Mouse (Mus musculus) kidney, embryonic 16.5 days (tissue): Measurements from ENCODE around the gene Gm44973. TPM values are rescaled to one million over a fixed set of nuclear protein-coding genes. Genes with fewer than 3 reads are reported as not detected.

Experiments
- ATAC-seq: fragments of 200-750 bp; cut with Nextera tagmentation; 2 replicates; pipeline ENCODE4 v1.8.0; 2017; ENCODE audit warnings: moderate TSS enrichment; ENCODE audit not compliant: low FRiP score, low TSS enrichment
- H3K27ac ChIP-seq: fragments of 300-500 bp; sonication (generic); 2 replicates; pipeline ENCODE4 v1.5.1; 2014; ENCODE audit warnings: low read length
- H3K27me3 ChIP-seq: fragments of 300-500 bp; sonication (generic); 2 replicates; pipeline ENCODE4 v1.6.1; 2014; ENCODE audit warnings: low read length, control low read depth, mixed read lengths; ENCODE audit not compliant: insufficient read depth
- H3K36me3 ChIP-seq: fragments of 300-500 bp; sonication (generic); 2 replicates; pipeline ENCODE4 v1.6.1; 2014; ENCODE audit warnings: low read length, control low read depth, mixed read lengths; ENCODE audit not compliant: insufficient read depth
- H3K4me1 ChIP-seq: fragments of 300-500 bp; sonication (generic); 2 replicates; pipeline ENCODE4 v1.6.1; 2014; ENCODE audit warnings: low read length, control low read depth, mixed read lengths; ENCODE audit not compliant: insufficient read depth
- H3K4me2 ChIP-seq: fragments of 300-500 bp; sonication (generic); replicated peaks from 2 replicates; pipeline ENCODE4 v1.6.1; 2014; ENCODE audit warnings: low read depth, low read length
- H3K4me3 ChIP-seq: fragments of 300-500 bp; sonication (generic); 2 replicates; pipeline ENCODE4 v1.5.1; 2014; ENCODE audit warnings: mild to moderate bottlenecking, low read length
- H3K9ac ChIP-seq: fragments of 300-500 bp; sonication (generic); replicated peaks from 2 replicates; pipeline ENCODE4 v1.6.1; 2014; ENCODE audit warnings: low read length
- H3K9me3 ChIP-seq: fragments of 300-500 bp; sonication (generic); 2 replicates; pipeline ENCODE4 v1.6.1; 2016; ENCODE audit warnings: low read length, control low read depth
- WGBS: fragments of 180-500 bp; shearing (Covaris S2); extraction: QIAGEN DNeasy Blood & Tissue Kit; methylation state at CpG from one replicate; pipeline ENCODE4 v1.1.7; 2014; 5-methylcytosine and 5-hydroxymethylcytosine counted together
- polyA plus RNA-seq: library from polyadenylated mRNA; unstranded; fragments of >200 nt; fragmentation: Nextera tagmentation; extraction: Ambion mirVana; gene quantifications from 2 replicates; pipeline ENCODE4 v1.2.1, GENCODE M21; 2015

Gm44973 gene
- polyA plus RNA-seq, result 1.7 and 1.9 TPM in 2 replicates

DNA sequence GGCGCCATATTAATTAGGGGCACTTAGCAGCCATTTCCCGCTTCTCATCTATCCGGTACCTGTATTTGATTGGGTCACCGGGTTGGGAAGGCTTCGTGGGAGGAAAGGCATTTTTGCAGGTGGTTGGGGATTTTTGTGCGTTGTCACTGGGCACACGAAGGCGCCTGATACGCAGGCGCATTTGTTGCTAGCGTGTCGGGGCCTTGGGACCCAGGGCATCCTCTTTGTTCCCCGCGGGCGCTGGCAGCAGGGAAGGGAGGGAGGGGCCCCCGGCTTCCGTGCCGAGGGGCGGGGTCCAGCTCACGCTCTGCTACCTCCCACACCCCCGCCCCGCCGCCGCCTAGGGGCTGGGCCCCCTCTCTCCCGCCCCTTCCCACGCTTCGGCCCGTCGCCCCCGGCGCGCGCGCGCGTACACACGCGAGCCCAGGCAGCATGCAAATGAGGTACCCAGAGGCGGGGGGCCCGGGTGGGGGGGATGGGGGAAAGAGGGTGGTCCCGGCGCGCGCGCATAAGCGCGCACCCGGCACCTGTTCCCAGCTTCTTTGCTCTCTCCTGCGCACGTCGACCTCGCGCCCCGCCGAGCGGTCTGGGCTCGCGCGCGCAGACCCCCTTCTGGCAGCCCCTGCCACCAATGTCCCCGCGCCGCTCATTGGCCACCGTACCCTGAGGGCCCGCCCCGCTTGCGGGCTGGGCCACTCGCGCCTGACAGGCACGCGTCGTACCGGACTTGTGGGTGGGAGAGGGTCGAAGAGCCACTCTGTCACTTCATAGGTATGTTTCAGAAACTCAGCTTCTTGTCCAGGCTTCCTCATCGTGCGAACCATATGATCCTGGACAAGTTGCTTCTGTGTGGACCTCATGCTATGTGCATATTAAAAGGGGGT is at the start of gene Gm44973:
TSS of gene Gm44973 (plus strand) at position 379 of the 884 bp plus-strand sequence.
- ATAC-seq, result peak; percentile 79
- Histone ChIP-seq H3K27me3 (no peaks in the 10 kb centered on the region), H3K27ac (peak within 1 kb of the TSS; percentile 99), H3K9me3 (no peaks in the 10 kb centered on the region), H3K4me2 (peak within 1 kb of the TSS; percentile 73), H3K4me3 (peak within 1 kb of the TSS; percentile 86), H3K9ac (peak within 1 kb of the TSS; percentile 95), H3K4me1 (peaks cover 21% of the 10 kb centered on the region), H3K36me3 (peaks cover 33% of the 10 kb centered on the region)
- WGBS, result under 1% methylated on average over 51 of the region's 76 CpGs

DNA sequence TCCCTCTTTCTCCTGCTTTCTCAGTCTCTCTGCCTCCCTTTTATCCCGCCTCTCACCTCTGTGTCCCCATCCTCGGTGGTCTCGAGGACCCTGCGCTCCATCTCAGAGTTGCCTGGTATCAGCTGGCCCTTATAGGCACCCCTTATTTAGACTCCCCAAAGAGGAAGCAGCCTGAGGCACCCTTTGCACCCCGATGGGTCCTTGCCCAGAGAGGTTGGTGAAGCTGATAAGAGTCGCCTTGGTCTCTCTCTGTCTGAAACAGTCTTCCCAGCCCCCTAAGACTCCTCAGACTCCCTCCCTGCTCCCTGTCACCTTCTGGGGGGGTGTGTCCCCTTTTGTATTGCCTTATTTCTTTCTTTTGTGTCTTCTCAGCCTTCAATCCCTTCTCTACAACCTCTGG is 44.2 kb upstream of the Gm44973 start, which contains the start of gene Sbk3:
TSS of gene Sbk3 (minus strand) at position 101 of the 400 bp plus-strand sequence.
- Histone ChIP-seq H3K27ac (no peak within 1 kb of the TSS), H3K4me2 (no peak within 1 kb of the TSS), H3K9ac (no peak within 1 kb of the TSS), H3K4me1 (no peaks in the 10 kb centered on the region), H3K27me3 (no peaks in the 10 kb centered on the region), H3K4me3 (no peak within 1 kb of the TSS), H3K36me3 (no peaks in the 10 kb centered on the region), H3K9me3 (no peaks in the 10 kb centered on the region)
- no peak for ATAC-seq
- WGBS, result 42% methylated on average over 6 of the region's 6 CpGs

DNA sequence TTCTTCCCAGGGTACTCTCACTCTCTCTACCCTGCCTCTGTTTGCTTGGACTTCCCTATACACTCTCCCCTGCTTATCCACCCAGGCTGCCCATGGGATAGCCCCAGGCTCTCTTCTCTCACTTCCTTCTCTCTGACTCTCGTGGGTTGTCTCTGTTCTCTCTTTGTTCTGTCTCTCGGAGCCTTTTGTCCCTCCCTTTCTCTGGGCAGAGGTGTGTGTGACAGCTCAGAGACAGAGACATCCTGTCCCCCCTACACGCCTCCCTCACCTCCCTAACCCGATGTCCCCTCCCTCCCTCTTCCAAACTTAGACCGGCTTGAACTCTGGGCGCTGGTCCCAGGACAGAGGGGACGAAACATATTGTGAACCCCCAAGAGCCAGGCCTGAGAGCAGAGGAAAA is 43.6 kb upstream of the Gm44973 start:
- WGBS, result 24% methylated on average over 7 of the region's 7 CpGs
- Histone ChIP-seq H3K9me3 (no peaks in the 10 kb centered on the region), H3K27me3 (no peaks in the 10 kb centered on the region), H3K27ac (no peak overlapping the region), H3K36me3 (no peaks in the 10 kb centered on the region), H3K9ac (no peak overlapping the region), H3K4me3 (no peak overlapping the region), H3K4me2 (no peak overlapping the region), H3K4me1 (no peaks in the 10 kb centered on the region)
- ATAC-seq, result no peak

DNA sequence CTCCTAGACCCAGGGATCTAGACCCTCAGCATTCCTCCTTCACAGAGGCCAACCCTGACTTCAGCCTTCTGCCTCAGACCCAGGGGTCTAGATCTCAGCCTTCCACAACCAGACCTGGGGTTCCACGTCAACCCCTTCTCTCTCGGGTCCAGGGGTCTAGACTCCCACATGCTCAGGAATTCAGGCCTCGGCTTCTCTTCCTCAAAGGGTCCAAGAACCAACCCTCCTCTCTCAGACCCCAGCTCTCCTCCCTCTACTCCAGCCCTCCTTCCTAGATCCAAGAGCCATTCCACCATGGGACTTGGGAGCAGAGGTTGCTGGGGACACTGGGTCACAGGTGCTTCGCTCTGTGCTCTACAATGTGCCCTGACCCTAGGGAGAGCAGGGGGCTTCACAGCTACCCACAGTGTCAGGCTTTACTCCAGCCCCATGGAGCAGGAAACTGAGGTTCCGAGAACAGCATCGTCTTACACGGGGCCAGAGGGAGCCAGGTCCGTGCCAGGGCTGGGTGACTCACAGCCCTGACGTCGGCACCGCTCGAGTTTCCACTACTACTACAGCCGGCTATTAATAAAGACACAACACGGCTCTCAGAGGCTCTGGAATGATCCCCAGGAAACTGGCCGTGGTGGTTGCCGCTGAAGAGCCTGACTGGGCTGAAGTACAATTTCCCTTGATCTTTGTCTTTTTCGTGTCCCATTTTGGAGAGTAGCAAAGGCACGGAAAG is 42.8 kb upstream of the Gm44973 start:
- H3K9me3 ChIP-seq, result no peaks in the 10 kb centered on the region
- H3K4me3 ChIP-seq, result no peak overlapping the region
- ATAC-seq, result no peak; the same call in 1 of the 2 replicates
- H3K4me2 ChIP-seq, result no peak overlapping the region
- no peak overlapping the region for H3K9ac ChIP-seq
- H3K27ac ChIP-seq, result no peak overlapping the region
- 64% methylated on average over 18 of the region's 18 CpGs for WGBS
- no peaks in the 10 kb centered on the region for H3K36me3 ChIP-seq
- H3K27me3 ChIP-seq, result no peaks in the 10 kb centered on the region
- no peaks in the 10 kb centered on the region for H3K4me1 ChIP-seq

DNA sequence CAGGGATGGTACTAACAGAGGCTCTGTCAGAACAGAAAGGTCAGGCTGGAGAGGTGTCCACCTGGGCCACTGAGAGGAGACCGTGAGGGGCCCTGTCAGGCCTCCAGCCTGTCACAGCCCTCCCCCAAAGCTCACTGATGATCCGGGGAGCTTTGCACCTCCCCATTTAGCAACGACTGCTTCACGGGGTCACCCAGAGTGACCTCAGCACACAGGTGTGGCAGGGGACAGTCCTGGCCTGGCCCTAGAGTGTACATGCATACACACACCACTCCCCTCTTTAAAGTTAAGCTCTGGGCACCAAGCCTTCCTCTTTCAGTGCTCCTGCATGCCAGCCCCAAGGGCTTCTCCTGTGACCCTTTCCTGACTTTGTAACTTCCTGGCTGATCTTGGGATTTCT is 39.8 kb upstream of the Gm44973 start:
- Histone ChIP-seq H3K36me3 (no peaks in the 10 kb centered on the region), H3K27me3 (no peaks in the 10 kb centered on the region), H3K27ac (no peak overlapping the region), H3K4me1 (no peaks in the 10 kb centered on the region), H3K4me3 (no peak overlapping the region), H3K4me2 (no peak overlapping the region), H3K9ac (no peak overlapping the region), H3K9me3 (no peaks in the 10 kb centered on the region)
- 57% methylated on average over 4 of the region's 4 CpGs for WGBS
- no peak for ATAC-seq

DNA sequence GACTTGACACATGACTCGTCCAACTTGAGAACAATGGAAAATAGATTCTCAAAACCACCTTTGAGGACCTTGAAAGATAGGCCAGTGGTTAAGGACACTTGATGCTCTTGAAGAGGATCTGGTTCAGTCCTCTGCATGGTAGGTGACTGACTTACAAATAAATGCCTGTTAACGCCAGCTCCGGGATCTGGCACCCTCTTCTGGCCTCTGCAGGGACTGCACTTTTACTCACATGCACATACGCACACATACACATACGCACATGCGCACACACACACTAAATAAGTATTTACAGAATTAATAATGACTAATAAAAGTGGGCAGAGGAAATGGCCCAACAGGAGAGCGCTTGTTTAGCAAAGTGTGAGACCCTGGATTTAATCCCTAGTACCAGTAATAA is 38.5 kb upstream of the Gm44973 start:
- H3K4me3 ChIP-seq, result no peak overlapping the region
- H3K36me3 ChIP-seq, result no peaks in the 10 kb centered on the region
- no peaks in the 10 kb centered on the region for H3K27me3 ChIP-seq
- no peaks in the 10 kb centered on the region for H3K9me3 ChIP-seq
- no peak overlapping the region for H3K9ac ChIP-seq
- no peak overlapping the region for H3K27ac ChIP-seq
- no peak for ATAC-seq
- H3K4me2 ChIP-seq, result no peak overlapping the region
- H3K4me1 ChIP-seq, result no peaks in the 10 kb centered on the region
- WGBS, result 87% methylated on average over 7 of the region's 7 CpGs

DNA sequence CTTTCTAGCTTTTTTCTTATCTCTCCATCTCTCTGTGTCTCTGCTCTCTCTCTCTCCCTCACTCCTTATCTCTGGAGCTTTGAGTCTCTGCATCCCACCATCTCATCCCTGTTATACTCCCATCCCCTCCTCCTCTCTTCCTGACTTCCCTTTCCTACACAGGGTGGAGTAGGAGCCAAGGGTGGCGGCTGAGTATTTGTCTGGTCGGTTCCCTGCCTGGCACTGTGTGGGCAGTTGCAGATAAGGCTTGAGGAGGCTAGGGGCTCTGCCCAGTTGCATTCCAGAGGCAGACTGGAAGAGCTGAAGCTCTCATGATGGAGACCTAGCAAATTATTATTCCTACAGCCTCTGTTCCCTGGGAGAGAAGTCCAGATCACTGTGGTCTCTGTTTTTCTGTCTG is 27.0 kb upstream of the Gm44973 start:
- no peak for ATAC-seq
- H3K27ac ChIP-seq, result no peak overlapping the region
- H3K9me3 ChIP-seq, result peaks cover 15% of the 10 kb centered on the region
- 56% methylated on average over 2 of the region's 2 CpGs for WGBS
- peaks cover 21% of the 10 kb centered on the region for H3K36me3 ChIP-seq
- H3K4me2 ChIP-seq, result no peak overlapping the region
- no peaks in the 10 kb centered on the region for H3K4me1 ChIP-seq
- H3K9ac ChIP-seq, result no peak overlapping the region
- H3K27me3 ChIP-seq, result no peaks in the 10 kb centered on the region; the same call in 1 of the 2 replicates
- no peak overlapping the region for H3K4me3 ChIP-seq

DNA sequence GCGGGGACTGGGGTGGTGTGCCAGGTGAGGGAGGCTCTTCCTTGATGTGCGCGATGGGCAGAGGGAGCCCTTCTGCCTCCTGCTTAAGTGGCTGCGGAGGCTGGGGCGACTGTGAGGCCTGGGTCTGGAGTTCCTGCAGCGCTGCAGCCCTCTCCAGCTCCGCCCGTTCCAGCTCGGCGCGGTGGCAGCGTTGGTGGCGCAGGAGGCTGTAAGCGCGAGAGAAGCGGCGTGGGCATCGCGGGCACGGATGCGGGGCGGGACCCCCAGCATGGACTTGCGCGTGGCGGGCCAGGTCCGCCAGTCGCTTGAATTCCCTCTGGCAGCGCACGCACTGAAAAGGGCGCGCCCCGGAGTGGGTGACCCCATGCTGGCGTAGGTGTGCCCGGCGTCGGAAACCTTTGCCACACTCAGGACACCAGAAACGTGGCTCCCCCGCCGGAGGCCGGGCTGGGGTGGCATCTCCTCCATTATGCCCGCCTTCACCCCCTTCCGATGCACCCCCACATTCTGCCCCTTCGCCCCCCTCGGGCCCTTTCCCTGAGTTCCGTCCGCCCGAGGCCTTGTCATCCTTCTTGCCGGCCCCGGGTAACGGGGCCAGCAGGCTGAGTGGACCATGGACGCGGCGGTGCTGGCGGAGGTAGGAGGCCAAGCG is 21.8 kb upstream of the Gm44973 start:
- no peak for ATAC-seq
- Histone ChIP-seq H3K4me3 (no peak overlapping the region), H3K27ac (no peak overlapping the region), H3K27me3 (no peaks in the 10 kb centered on the region), H3K4me2 (peak overlapping the region; percentile 86), H3K9me3 (peaks cover 20% of the 10 kb centered on the region), H3K9ac (no peak overlapping the region), H3K4me1 (peaks cover 18% of the 10 kb centered on the region), H3K36me3 (peaks cover 29% of the 10 kb centered on the region)
- 48% methylated on average over 48 of the region's 55 CpGs for WGBS

DNA sequence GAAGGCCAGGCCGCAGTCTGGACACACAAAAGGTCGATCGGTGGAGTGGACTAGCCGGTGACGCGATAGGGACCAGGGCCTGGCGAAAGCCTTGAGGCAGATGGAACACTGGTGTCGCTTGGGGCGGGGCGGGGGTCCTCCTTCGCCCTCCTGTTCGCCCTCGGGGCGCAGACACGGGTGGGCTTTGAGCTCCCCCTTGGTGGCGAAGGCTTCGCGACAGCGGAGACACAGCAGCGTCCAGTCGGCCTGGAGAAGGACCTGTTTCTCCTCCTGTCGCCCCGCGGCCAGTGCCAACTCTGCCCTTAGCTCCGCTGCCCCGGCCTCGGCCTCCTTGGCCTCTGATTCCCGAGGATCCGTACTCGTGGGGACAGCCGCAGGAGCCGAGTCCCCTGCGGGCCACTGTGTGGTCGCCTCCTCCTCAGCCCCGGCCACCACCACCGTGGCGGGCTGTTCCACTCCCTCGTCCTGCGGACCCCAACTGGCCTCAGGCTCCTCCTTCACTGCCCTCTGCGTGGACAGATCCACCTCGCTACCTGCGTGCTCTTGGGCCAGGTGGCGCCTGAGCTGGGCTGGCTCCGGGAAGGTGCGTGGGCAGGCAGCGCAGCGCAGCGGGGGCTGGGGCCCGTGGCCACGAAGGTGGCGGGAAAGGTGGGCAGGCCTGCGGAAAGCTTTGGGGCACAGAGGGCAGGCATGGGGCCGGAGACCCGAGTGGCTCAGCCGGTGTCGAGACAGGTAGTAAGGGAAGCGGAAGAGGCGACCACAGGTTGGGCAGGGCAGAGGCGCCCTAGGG is 21.1 kb upstream of the Gm44973 start:
- Histone ChIP-seq H3K4me1 (peaks cover 18% of the 10 kb centered on the region), H3K4me3 (0 out of 2 replicates have a peak overlapping the region, but pooled peaks have one; percentile 9), H3K27ac (no peak overlapping the region), H3K9me3 (peaks cover 20% of the 10 kb centered on the region), H3K4me2 (peak overlapping the region; percentile 86), H3K27me3 (no peaks in the 10 kb centered on the region), H3K36me3 (peaks cover 29% of the 10 kb centered on the region), H3K9ac (no peak overlapping the region)
- WGBS, result 51% methylated on average over 53 of the region's 59 CpGs
- ATAC-seq, result no peak
